Mouse (Mus musculus): ENCODE results near the gene Fstl3. TPM values are rescaled to one million over a fixed set of nuclear protein-coding genes. Genes with fewer than 3 reads are reported as not detected.
"Not testable (repeated sequence)": the region's sequence is repeated elsewhere in the genome, so short reads cannot be mapped to it uniquely, and the experiment has no call there.

The Fstl3 gene
- total RNA-seq, 1 experiment from 2014 or later, result 0.99 TPM

GRCm38 (mm10) chr10:79754856-79755516 is 22.1 kb upstream of the Fstl3 start, which contains the start of gene Fgf22:
TSS of gene Fgf22 (plus strand) at chr10:79755076.
- peak; percentile 17 to 64 for ATAC-seq (replicated peaks in 1 of 2; ENCODE audit: insufficient read depth in 1 of 2, low FRiP score in 2 of 2, low TSS enrichment in 1 of 2, low read depth in 1 of 2, poor library complexity in 2 of 2, severe bottlenecking in 2 of 2)

- ATAC-seq (replicated peaks in 1 of 2; ENCODE audit: insufficient read depth in 1 of 2, low FRiP score in 2 of 2, low TSS enrichment in 1 of 2, low read depth in 1 of 2, poor library complexity in 2 of 2, severe bottlenecking in 2 of 2), result no peak
Measured at GRCm38 (mm10) chr10:79755854-79756253, 21.2 kb upstream of the Fstl3 start.

- ATAC-seq (replicated peaks in 1 of 2; ENCODE audit: insufficient read depth in 1 of 2, low FRiP score in 2 of 2, low TSS enrichment in 1 of 2, low read depth in 1 of 2, poor library complexity in 2 of 2, severe bottlenecking in 2 of 2), result no peak
Measured at GRCm38 (mm10) chr10:79756660-79757059, 20.4 kb upstream of the Fstl3 start.

- ATAC-seq (replicated peaks in 1 of 2; ENCODE audit: insufficient read depth in 1 of 2, low FRiP score in 2 of 2, low TSS enrichment in 1 of 2, low read depth in 1 of 2, poor library complexity in 2 of 2, severe bottlenecking in 2 of 2), result not testable (repeated sequence)
Measured at GRCm38 (mm10) chr10:79759675-79760074, 17.4 kb upstream of the Fstl3 start.

DNA sequence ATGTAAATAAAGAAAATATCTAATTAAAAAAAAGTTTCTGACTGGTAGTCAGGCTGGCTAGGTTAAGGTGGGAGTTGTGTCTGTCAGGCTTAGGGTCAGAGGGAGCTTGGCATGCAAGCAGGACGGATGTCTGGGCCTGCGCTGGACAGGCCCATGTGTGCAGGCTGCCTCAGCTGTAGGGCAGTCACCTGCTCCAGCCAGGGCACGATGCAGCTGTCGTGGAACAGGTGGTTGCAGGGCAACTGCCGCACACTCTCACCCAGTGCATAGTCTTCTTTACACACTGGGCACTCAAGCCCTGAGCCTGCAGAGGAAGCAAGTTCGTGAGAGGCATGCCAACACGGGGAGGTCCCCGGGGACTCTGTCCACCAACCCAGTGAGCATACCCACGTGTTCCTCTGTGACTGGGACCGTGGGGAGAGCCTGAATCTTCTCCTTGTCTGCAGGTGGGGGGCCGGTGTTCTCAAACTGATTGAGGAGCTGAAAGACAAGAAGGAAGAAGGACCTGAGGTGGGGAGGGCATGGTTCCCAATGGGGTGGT is 16.4 kb upstream of the Fstl3 start:
- ATAC-seq (replicated peaks in 1 of 2; ENCODE audit: insufficient read depth in 1 of 2, low FRiP score in 2 of 2, low TSS enrichment in 1 of 2, low read depth in 1 of 2, poor library complexity in 2 of 2, severe bottlenecking in 2 of 2), result no peak

GRCm38 (mm10) chr10:79762875-79763274 is 14.2 kb upstream of the Fstl3 start:
- ATAC-seq (replicated peaks in 1 of 2; ENCODE audit: insufficient read depth in 1 of 2, low FRiP score in 2 of 2, low TSS enrichment in 1 of 2, low read depth in 1 of 2, poor library complexity in 2 of 2, severe bottlenecking in 2 of 2), result no peak

- ATAC-seq (replicated peaks in 1 of 2; ENCODE audit: insufficient read depth in 1 of 2, low FRiP score in 2 of 2, low TSS enrichment in 1 of 2, low read depth in 1 of 2, poor library complexity in 2 of 2, severe bottlenecking in 2 of 2), result no peak
Measured at GRCm38 (mm10) chr10:79764234-79764633, 12.8 kb upstream of the Fstl3 start.

- no peak for ATAC-seq (replicated peaks in 1 of 2; ENCODE audit: insufficient read depth in 1 of 2, low FRiP score in 2 of 2, low TSS enrichment in 1 of 2, low read depth in 1 of 2, poor library complexity in 2 of 2, severe bottlenecking in 2 of 2)
Measured at GRCm38 (mm10) chr10:79765228-79765745, 11.8 kb upstream of the Fstl3 start.

DNA sequence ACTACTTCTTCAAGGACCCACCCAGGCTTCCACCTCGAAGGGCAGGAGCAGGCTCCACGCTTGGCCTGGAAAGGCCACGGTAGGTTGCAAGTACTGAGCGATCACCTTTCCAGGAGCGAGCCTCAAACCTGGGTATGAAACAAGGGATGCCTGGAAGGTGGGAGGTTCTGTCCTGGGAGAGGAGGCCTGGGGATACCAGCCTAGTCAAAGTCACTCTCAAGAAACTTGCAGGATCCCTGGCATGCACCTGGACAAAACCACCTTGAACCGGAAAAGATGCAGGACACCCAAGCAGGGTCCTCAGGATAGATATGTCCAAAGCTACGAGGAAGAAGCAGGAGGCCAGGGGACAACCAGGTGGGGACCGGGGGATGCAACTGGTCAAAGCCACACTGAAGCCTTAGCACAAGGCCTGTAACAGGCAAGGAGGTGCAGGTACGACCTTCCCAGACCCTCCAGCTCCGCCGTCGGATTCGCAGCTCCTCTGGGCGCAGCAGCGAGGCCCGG is 11.0 kb upstream of the Fstl3 start:
- no peak for ATAC-seq (replicated peaks in 1 of 2; ENCODE audit: insufficient read depth in 1 of 2, low FRiP score in 2 of 2, low TSS enrichment in 1 of 2, low read depth in 1 of 2, poor library complexity in 2 of 2, severe bottlenecking in 2 of 2)

- peak; percentile 93 to 94 for ATAC-seq (replicated peaks in 1 of 2; ENCODE audit: insufficient read depth in 1 of 2, low FRiP score in 2 of 2, low TSS enrichment in 1 of 2, low read depth in 1 of 2, poor library complexity in 2 of 2, severe bottlenecking in 2 of 2)
Measured at GRCm38 (mm10) chr10:79766508-79767325, 10.4 kb upstream of the Fstl3 start, which contains the start of gene Rnf126. TSS of gene Rnf126 (minus strand) at chr10:79766952.

DNA sequence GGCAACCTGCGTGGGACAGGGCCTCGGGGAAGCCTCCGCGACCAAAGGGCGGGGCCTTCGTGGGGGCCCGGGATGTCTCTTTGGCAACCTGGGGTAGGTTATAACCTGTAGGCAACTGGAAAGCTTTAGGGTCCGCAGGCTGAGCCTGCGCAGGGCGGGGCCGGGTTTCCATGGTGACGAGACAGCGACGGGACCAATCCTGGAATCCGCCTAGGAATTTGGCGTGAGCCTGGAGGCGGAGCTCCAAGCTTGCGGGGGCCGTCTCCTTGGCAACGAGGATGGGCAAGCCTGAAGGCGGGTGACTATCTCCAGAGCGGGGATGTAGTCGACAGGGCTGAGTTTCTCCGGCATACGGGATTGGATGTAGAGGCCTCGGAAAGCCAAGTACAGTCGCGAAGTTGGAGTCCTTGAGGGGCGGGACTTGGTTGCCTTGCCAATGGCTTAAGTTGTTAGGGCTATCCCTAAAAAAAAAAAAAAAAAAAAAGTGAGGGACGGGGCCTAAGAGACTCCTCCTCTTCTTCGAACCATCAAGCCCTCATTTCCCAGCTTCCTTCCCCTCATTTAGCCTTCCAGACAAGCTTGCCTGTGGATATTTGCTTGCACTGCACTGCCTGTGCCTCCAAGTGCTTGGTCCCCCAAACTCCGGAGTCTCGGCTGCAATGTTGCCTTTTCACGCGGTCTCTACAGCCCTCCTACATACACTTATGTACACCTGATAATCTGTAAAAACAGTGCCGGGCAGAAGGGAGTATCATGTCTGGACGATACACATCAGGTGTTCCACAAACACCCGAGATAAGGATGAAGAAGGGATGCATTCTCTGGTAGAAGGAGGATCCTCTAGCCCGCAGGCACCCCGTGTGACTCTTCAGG is 9.5 kb upstream of the Fstl3 start:
- ATAC-seq (replicated peaks in 1 of 2; ENCODE audit: insufficient read depth in 1 of 2, low FRiP score in 2 of 2, low TSS enrichment in 1 of 2, low read depth in 1 of 2, poor library complexity in 2 of 2, severe bottlenecking in 2 of 2), result peak in 1 of 2 experiments; percentile 33; a peak in 3 of 4 replicates

DNA sequence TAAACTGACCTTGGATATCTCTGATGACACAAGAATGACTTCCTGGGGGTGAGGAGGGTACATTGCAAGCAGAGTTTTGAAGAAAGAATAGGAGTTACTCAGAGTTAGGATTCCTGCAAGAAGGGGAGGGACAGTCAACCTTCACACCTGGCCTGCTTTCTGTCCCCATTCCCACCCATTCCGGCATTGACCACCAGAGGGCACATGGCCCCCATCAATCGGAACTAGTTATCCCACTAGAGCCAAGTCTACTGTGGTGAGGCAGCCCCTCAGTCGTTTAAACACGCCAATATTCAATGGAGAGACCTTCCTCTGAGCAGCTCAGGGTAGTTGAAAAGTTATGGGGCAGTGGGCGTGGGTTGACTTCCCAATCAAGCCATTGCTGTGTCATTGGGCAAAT is 8.7 kb upstream of the Fstl3 start:
- no peak for ATAC-seq (replicated peaks in 1 of 2; ENCODE audit: insufficient read depth in 1 of 2, low FRiP score in 2 of 2, low TSS enrichment in 1 of 2, low read depth in 1 of 2, poor library complexity in 2 of 2, severe bottlenecking in 2 of 2)

DNA sequence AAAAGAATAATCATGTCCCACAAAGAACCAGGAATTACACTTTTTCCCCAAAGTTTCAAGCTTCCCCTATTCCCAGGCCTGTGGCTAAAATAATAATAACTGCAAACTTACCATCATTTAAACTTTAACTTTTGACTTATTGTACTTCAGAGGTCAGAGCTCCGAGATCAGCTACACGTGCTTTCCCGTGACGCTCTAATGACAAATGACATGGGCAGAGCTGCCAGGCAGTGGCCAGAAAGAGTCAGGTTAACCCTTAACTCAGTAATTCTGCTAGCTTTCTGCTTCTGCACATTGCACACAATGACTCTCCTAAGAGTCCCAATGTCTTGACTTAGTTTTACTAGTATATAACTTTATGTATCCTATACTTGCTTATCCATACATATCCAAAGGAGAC is 7.7 kb upstream of the Fstl3 start:
- no peak for ATAC-seq (replicated peaks in 1 of 2; ENCODE audit: insufficient read depth in 1 of 2, low FRiP score in 2 of 2, low TSS enrichment in 1 of 2, low read depth in 1 of 2, poor library complexity in 2 of 2, severe bottlenecking in 2 of 2)

DNA sequence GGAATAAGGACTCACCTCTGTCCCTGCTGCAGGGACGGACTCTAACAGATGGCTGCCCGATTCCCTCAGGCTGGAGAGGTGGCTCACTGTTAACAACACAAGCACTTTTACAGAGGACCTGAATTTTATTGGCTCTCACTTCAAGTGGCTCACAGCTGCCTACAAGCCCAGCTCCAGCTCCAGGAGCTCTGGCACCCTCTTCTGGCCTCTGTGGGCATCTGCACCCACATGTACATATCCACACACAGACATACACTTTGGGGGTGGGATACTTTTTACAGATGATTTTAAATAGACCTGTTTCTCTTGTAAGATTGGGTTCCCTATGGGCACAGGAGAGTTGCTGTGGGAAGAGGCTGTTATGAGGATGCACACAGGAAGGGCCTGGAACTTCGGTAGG is 4.8 kb upstream of the Fstl3 start:
- ATAC-seq (replicated peaks in 1 of 2; ENCODE audit: insufficient read depth in 1 of 2, low FRiP score in 2 of 2, low TSS enrichment in 1 of 2, low read depth in 1 of 2, poor library complexity in 2 of 2, severe bottlenecking in 2 of 2), result no peak

GRCm38 (mm10) chr10:79773208-79773607 is 3.9 kb upstream of the Fstl3 start:
- ATAC-seq (replicated peaks in 1 of 2; ENCODE audit: insufficient read depth in 1 of 2, low FRiP score in 2 of 2, low TSS enrichment in 1 of 2, low read depth in 1 of 2, poor library complexity in 2 of 2, severe bottlenecking in 2 of 2), result no peak

DNA sequence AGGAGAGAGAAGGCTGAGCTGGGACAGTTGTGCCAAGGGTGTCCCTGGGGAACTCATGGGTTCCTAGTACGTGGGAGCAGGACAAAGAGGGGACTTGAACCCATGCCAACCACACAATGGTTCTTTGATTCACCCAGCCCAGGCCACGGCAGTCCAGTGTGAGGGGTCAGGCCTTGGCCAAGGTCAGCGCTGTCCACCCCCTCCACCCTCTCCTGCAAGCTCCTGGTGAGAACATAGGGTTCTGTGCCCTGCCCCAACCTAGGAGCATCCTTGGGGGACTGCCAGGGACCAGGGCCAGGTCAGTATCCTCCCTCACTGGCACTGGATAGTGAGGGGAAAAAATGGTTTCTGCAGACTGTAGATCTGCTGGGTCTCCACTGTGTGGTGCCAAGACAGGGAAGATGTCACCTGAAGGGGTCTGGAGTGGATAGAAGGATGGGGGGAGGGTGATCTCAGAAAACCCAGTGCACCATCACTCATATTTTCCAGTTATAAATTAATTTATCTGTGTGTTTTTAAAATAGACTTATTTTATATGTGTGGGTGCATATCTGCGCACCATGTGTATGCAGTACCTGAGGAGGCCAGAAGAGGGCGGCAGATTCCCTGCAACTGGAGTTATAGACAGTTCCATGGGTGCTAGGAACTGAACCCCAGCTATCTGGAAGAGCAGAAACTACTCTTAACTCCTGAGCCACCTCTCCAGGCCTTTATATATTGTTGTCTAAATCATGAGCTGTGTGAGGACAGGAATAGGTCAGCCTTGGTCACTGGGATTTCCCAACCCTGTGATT is 2.4 kb upstream of the Fstl3 start:
- ATAC-seq (replicated peaks in 1 of 2; ENCODE audit: insufficient read depth in 1 of 2, low FRiP score in 2 of 2, low TSS enrichment in 1 of 2, low read depth in 1 of 2, poor library complexity in 2 of 2, severe bottlenecking in 2 of 2), result no peak
